Mouse (Mus musculus): ENCODE results near the gene Pdzrn3. TPM values are rescaled to one million over a fixed set of nuclear protein-coding genes. Genes with fewer than 3 reads are reported as not detected.

The Pdzrn3 gene
- polyA plus RNA-seq, 1 experiment from 2014 or later, result 3.7 TPM

GRCm38 (mm10) chr6:101274846-101275245 lies 102.9 kb downstream of the Pdzrn3 start:
- peaks cover 57% of the 10 kb centered on the region for H3K27me3 ChIP-seq (ENCODE audit: poor library complexity, severe bottlenecking)
- WGBS, result 92% methylated on average over 2 of the region's 2 CpGs

GRCm38 (mm10) chr6:101272256-101272655 lies 105.4 kb downstream of the Pdzrn3 start:
- peaks cover 65% of the 10 kb centered on the region for H3K27me3 ChIP-seq (ENCODE audit: poor library complexity, severe bottlenecking)
- H3K4me1 ChIP-seq, result peaks cover 45% of the 10 kb centered on the region
- no peak overlapping the region for H3K27ac ChIP-seq
- H3K36me3 ChIP-seq (replicated peaks), result no peaks in the 10 kb centered on the region
- no peak for DNase-seq (ENCODE audit: extremely low spot score, low spot score)
- H3K4me3 ChIP-seq, result no peak overlapping the region
- 13% methylated on average over 4 of the region's 4 CpGs for WGBS
- no peaks in the 10 kb centered on the region for H3K9me3 ChIP-seq

More at GRCm38 (mm10) chr6:101274846-101275245, 102.9 kb downstream of the Pdzrn3 start:
- Histone ChIP-seq H3K4me1 (peaks cover 40% of the 10 kb centered on the region), H3K27ac (no peak overlapping the region), H3K9me3 (no peaks in the 10 kb centered on the region), H3K4me3 (no peak overlapping the region), H3K36me3 (replicated peaks) (no peaks in the 10 kb centered on the region)
- DNase-seq (ENCODE audit: extremely low spot score, low spot score), result no peak

- peaks cover 68% of the 10 kb centered on the region for H3K27me3 ChIP-seq (ENCODE audit: poor library complexity, severe bottlenecking)
These were observed 106.1 kb downstream of the Pdzrn3 start for GRCm38 (mm10) chr6:101271378-101272135.

GRCm38 (mm10) chr6:101270095-101270826 lies 107.4 kb downstream of the Pdzrn3 start:
- 63% methylated on average over 7 of the region's 7 CpGs for WGBS
- 0 out of 2 replicates have a peak overlapping the region, but pooled peaks have one; percentile 5 for H3K27ac ChIP-seq
- no peaks in the 10 kb centered on the region for H3K9me3 ChIP-seq
- H3K4me1 ChIP-seq, result peaks cover 53% of the 10 kb centered on the region
- H3K36me3 ChIP-seq (replicated peaks), result no peaks in the 10 kb centered on the region
- no peak for DNase-seq (ENCODE audit: extremely low spot score, low spot score)
- H3K4me3 ChIP-seq, result no peak overlapping the region
- H3K27me3 ChIP-seq (ENCODE audit: poor library complexity, severe bottlenecking), result peaks cover 81% of the 10 kb centered on the region

More at GRCm38 (mm10) chr6:101271378-101272135, 106.1 kb downstream of the Pdzrn3 start:
- Histone ChIP-seq H3K4me1 (peaks cover 47% of the 10 kb centered on the region), H3K36me3 (replicated peaks) (no peaks in the 10 kb centered on the region), H3K4me3 (no peak overlapping the region), H3K27ac (no peak overlapping the region), H3K9me3 (no peaks in the 10 kb centered on the region)
- no peak for DNase-seq (ENCODE audit: extremely low spot score, low spot score)
- 38% methylated on average over 15 of the region's 15 CpGs for WGBS

GRCm38 (mm10) chr6:101269335-101270094 lies 108.2 kb downstream of the Pdzrn3 start:
- Histone ChIP-seq H3K4me1 (peaks cover 56% of the 10 kb centered on the region), H3K4me3 (no peak overlapping the region), H3K36me3 (replicated peaks) (no peaks in the 10 kb centered on the region), H3K9me3 (no peaks in the 10 kb centered on the region), H3K27ac (peak overlapping the region; percentile 60), H3K27me3 (ENCODE audit: poor library complexity, severe bottlenecking) (peaks cover 86% of the 10 kb centered on the region)
- no peak for DNase-seq (ENCODE audit: extremely low spot score, low spot score)
- 47% methylated on average over 10 of the region's 10 CpGs for WGBS

GRCm38 (mm10) chr6:101268266-101268665 lies 109.4 kb downstream of the Pdzrn3 start:
- no peak for DNase-seq (ENCODE audit: extremely low spot score, low spot score)
- Histone ChIP-seq H3K36me3 (replicated peaks) (no peaks in the 10 kb centered on the region), H3K27me3 (ENCODE audit: poor library complexity, severe bottlenecking) (peaks cover 82% of the 10 kb centered on the region), H3K4me3 (no peak overlapping the region), H3K4me1 (peaks cover 68% of the 10 kb centered on the region), H3K9me3 (no peaks in the 10 kb centered on the region), H3K27ac (no peak overlapping the region)
- WGBS, result 8% methylated on average over 1 of the region's 1 CpGs

GRCm38 (mm10) chr6:101266787-101267186 lies 110.9 kb downstream of the Pdzrn3 start:
- WGBS, result 46% methylated on average over 1 of the region's 1 CpGs
- H3K27ac ChIP-seq, result no peak overlapping the region
- peaks cover 74% of the 10 kb centered on the region for H3K4me1 ChIP-seq
- no peaks in the 10 kb centered on the region for H3K36me3 ChIP-seq (replicated peaks)
- H3K9me3 ChIP-seq, result no peaks in the 10 kb centered on the region
- DNase-seq (ENCODE audit: extremely low spot score, low spot score), result peak; percentile 63
- H3K4me3 ChIP-seq, result no peak overlapping the region
- H3K27me3 ChIP-seq (ENCODE audit: poor library complexity, severe bottlenecking), result peaks cover 67% of the 10 kb centered on the region

- H3K9me3 ChIP-seq, result no peaks in the 10 kb centered on the region
- DNase-seq (ENCODE audit: extremely low spot score, low spot score), result no peak
These were observed 114.2 kb downstream of the Pdzrn3 start for GRCm38 (mm10) chr6:101263544-101263943.

GRCm38 (mm10) chr6:101261513-101261912 lies 116.2 kb downstream of the Pdzrn3 start:
- 13% methylated on average over 4 of the region's 4 CpGs for WGBS
- peaks cover 34% of the 10 kb centered on the region for H3K4me1 ChIP-seq
- H3K27ac ChIP-seq, result no peak overlapping the region
- no peaks in the 10 kb centered on the region for H3K36me3 ChIP-seq (replicated peaks)
- no peak overlapping the region for H3K4me3 ChIP-seq
- H3K9me3 ChIP-seq, result no peaks in the 10 kb centered on the region
- H3K27me3 ChIP-seq (ENCODE audit: poor library complexity, severe bottlenecking), result peaks cover 18% of the 10 kb centered on the region
- no peak for DNase-seq (ENCODE audit: extremely low spot score, low spot score)

More at GRCm38 (mm10) chr6:101263544-101263943, 114.2 kb downstream of the Pdzrn3 start:
- no peaks in the 10 kb centered on the region for H3K36me3 ChIP-seq (replicated peaks)
- H3K27ac ChIP-seq, result no peak overlapping the region
- WGBS, result 11% methylated on average over 4 of the region's 4 CpGs
- H3K27me3 ChIP-seq (ENCODE audit: poor library complexity, severe bottlenecking), result peaks cover 35% of the 10 kb centered on the region
- H3K4me3 ChIP-seq, result no peak overlapping the region
- H3K4me1 ChIP-seq, result peaks cover 47% of the 10 kb centered on the region

GRCm38 (mm10) chr6:101259411-101259810 lies 118.3 kb downstream of the Pdzrn3 start:
- WGBS, result 96% methylated on average over 5 of the region's 5 CpGs
- no peaks in the 10 kb centered on the region; the same call in 1 of the 2 replicates for H3K27me3 ChIP-seq (ENCODE audit: poor library complexity, severe bottlenecking)
- H3K36me3 ChIP-seq (replicated peaks), result no peaks in the 10 kb centered on the region
- no peak for DNase-seq (ENCODE audit: extremely low spot score, low spot score)
- H3K9me3 ChIP-seq, result no peaks in the 10 kb centered on the region
- no peak overlapping the region for H3K4me3 ChIP-seq
- peaks cover 38% of the 10 kb centered on the region for H3K4me1 ChIP-seq
- H3K27ac ChIP-seq, result no peak overlapping the region

- H3K27me3 ChIP-seq (ENCODE audit: poor library complexity, severe bottlenecking), result peaks cover 9% of the 10 kb centered on the region; the same call in 1 of the 2 replicates
- no peak overlapping the region for H3K4me3 ChIP-seq
- WGBS, result 90% methylated on average over 6 of the region's 6 CpGs
- H3K4me1 ChIP-seq, result peaks cover 35% of the 10 kb centered on the region
- DNase-seq (ENCODE audit: extremely low spot score, low spot score), result no peak
- no peak overlapping the region for H3K27ac ChIP-seq
- no peaks in the 10 kb centered on the region for H3K9me3 ChIP-seq
- no peaks in the 10 kb centered on the region for H3K36me3 ChIP-seq (replicated peaks)
These were observed 120.3 kb downstream of the Pdzrn3 start for GRCm38 (mm10) chr6:101257418-101257817.

- no peaks in the 10 kb centered on the region for H3K36me3 ChIP-seq (replicated peaks)
- WGBS, result 59% methylated on average over 4 of the region's 4 CpGs
- H3K4me1 ChIP-seq, result peaks cover 54% of the 10 kb centered on the region
- no peak for DNase-seq (ENCODE audit: extremely low spot score, low spot score)
- H3K9me3 ChIP-seq, result no peaks in the 10 kb centered on the region
- peaks cover 9% of the 10 kb centered on the region; the same call in 1 of the 2 replicates for H3K27me3 ChIP-seq (ENCODE audit: poor library complexity, severe bottlenecking)
- H3K4me3 ChIP-seq, result no peak overlapping the region
- no peak overlapping the region for H3K27ac ChIP-seq
These were observed 123.0 kb downstream of the Pdzrn3 start for GRCm38 (mm10) chr6:101254652-101255051.
